ENCODE assay signal across 8 mouse cellular contexts in genomic region chr9:102726811-102727210, GRCm38 (mm10). TPM values are rescaled to one million over a fixed set of nuclear protein-coding genes. Genes with fewer than 3 reads are reported as not detected.
DNase-seq lines count a peak whose midpoint lies in the region; ATAC-seq lines count a peak whose summit lies in the region.

No protein-coding gene starts in this region.

- peak overlapping the region; percentile 52 for H3K9ac ChIP-seq in intestine, embryonic 16.5 days (ENCODE audit: low read depth, low read length)
- H3K9ac ChIP-seq in midbrain, embryonic 13.5 days (replicated peaks): peak overlapping the region; percentile 52

- 56% methylated on average over 3 of the region's 3 CpGs for WGBS in intestine, embryonic 16.5 days
- WGBS in midbrain, embryonic 13.5 days: 65% methylated on average over 3 of the region's 3 CpGs

- ATAC-seq in intestine, embryonic 16.5 days: no peak
- ATAC-seq in midbrain, embryonic 13.5 days: no peak

- peaks cover 50% of the 10 kb centered on the region for H3K36me3 ChIP-seq in intestine, embryonic 16.5 days (ENCODE audit: control insufficient read depth, insufficient read depth, low read length)
- H3K36me3 ChIP-seq in midbrain, embryonic 13.5 days: peaks cover 99% of the 10 kb centered on the region

- H3K4me3 ChIP-seq in brown adipose tissue, adult 24 weeks (ENCODE audit: insufficient read depth, low read depth, low read length): peak overlapping the region; percentile 4; the same call in 1 of the 2 replicates
- H3K4me3 ChIP-seq in intestine, embryonic 16.5 days (ENCODE audit: low read length): no peak overlapping the region
- 0 out of 2 replicates have a peak overlapping the region, but pooled peaks have one; percentile 16 for H3K4me3 ChIP-seq in midbrain, embryonic 13.5 days (replicated peaks)

- no peaks in the 10 kb centered on the region for H3K27me3 ChIP-seq in intestine, embryonic 16.5 days (replicated peaks; ENCODE audit: control insufficient read depth, insufficient read depth, low read length)
- no peaks in the 10 kb centered on the region for H3K27me3 ChIP-seq in midbrain, embryonic 13.5 days

- no peaks in the 10 kb centered on the region for H3K9me3 ChIP-seq in intestine, embryonic 16.5 days (ENCODE audit: control insufficient read depth, low read length)
- no peaks in the 10 kb centered on the region for H3K9me3 ChIP-seq in midbrain, embryonic 13.5 days

- peaks cover 63% of the 10 kb centered on the region for H3K4me1 ChIP-seq in brown adipose tissue, adult 24 weeks (ENCODE audit: control insufficient read depth, insufficient read depth, insufficient read length, low read length)
- peaks cover 65% of the 10 kb centered on the region for H3K4me1 ChIP-seq in intestine, embryonic 16.5 days (ENCODE audit: control insufficient read depth, insufficient read depth, low read length)
- H3K4me1 ChIP-seq in midbrain, embryonic 13.5 days (replicated peaks): peaks cover 67% of the 10 kb centered on the region

- peak overlapping the region; percentile 60; the same call in 1 of the 2 replicates for H3K4me2 ChIP-seq in intestine, embryonic 16.5 days (ENCODE audit: low read depth, low read length)
- H3K4me2 ChIP-seq in midbrain, embryonic 13.5 days (replicated peaks): 0 out of 2 replicates have a peak overlapping the region, but pooled peaks have one; percentile 47

- peak; percentile 32 for DNase-seq in gastrocnemius, postnatal 25 days
- no peak for DNase-seq in gastrocnemius, adult 18-20 months (ENCODE audit: low spot score)
- DNase-seq in embryo, embryonic 9.5 days (ENCODE audit: extremely low spot score): no peak
- no peak for DNase-seq in urinary bladder, postnatal 14 days (ENCODE audit: low spot score)
- DNase-seq in left cerebral cortex, adult 8-10 months (ENCODE audit: low spot score in 2 of 2): no peak

- H3K27ac ChIP-seq in brown adipose tissue, adult 24 weeks (replicated peaks; ENCODE audit: low read depth, low read length): peak overlapping the region; percentile 89
- H3K27ac ChIP-seq in intestine, embryonic 16.5 days (ENCODE audit: low read length): peak overlapping the region; percentile 67
- H3K27ac ChIP-seq in midbrain, embryonic 13.5 days: peak overlapping the region; percentile 73

RNA-seq across cellular contexts. Expression of gene Amotl2, which starts 10.3 kb away (rescaled TPM):
- 10 to 100 TPM; 13.6 to 20.3 TPM for total RNA-seq in gastrocnemius, postnatal 25 days (2021)
- total RNA-seq in gastrocnemius, adult 18-20 months (2021): 10 to 100 TPM; 16.8 to 18.2 TPM
- polyA plus RNA-seq in brown adipose tissue, adult 24 weeks (2012; ENCODE audit: insufficient read depth, insufficient read length, missing spikeins): 33.0 and 42.2 TPM in 2 replicates
- polyA plus RNA-seq in intestine, embryonic 16.5 days (2015; fragmentation: Nextera tagmentation; extraction: Ambion mirVana): 20.4 and 21.8 TPM in 2 replicates
- polyA plus RNA-seq in midbrain, embryonic 13.5 days (2015; fragmentation: Nextera tagmentation; extraction: Ambion mirVana): 65.0 and 80.6 TPM in 2 replicates
- 10 to 100 TPM; 16.5 to 25.1 (median 18.6) TPM for total RNA-seq in left cerebral cortex, adult 8-10 months (2022)
